Mouse (Mus musculus): ENCODE results near the gene Fcna.

Fcna gene

GRCm38 (mm10) chr2:25577951-25578795 lies 49.7 kb downstream of the Fcna start:
- no peak for DNase-seq (ENCODE audit: low spot score)

GRCm38 (mm10) chr2:25576965-25577891 lies 50.6 kb downstream of the Fcna start:
- DNase-seq (ENCODE audit: low spot score): no peak

GRCm38 (mm10) chr2:25576028-25576850 lies 51.6 kb downstream of the Fcna start:
- DNase-seq (ENCODE audit: low spot score): no peak

GRCm38 (mm10) chr2:25575432-25576027 lies 52.3 kb downstream of the Fcna start:
- DNase-seq (ENCODE audit: low spot score): peak; percentile 58

Measured in ovary, postnatal 36 days (tissue).